Mouse (Mus musculus) hindbrain, embryonic 12.5 days (tissue): ENCODE measurements around the gene Clec1b. TPM values are rescaled to one million over a fixed set of nuclear protein-coding genes. Genes with fewer than 3 reads are reported as not detected.

Experiments
- ATAC-seq: fragments of 200-750 bp; cut with Nextera tagmentation; 2 replicates; pipeline ENCODE4 v1.8.0; 2017; ENCODE audit warnings: moderate TSS enrichment; ENCODE audit not compliant: low FRiP score
- H3K27ac ChIP-seq: fragments of 300-500 bp; sonication (generic); 2 replicates; pipeline ENCODE4 v1.5.1; 2016; ENCODE audit warnings: mild to moderate bottlenecking
- H3K27me3 ChIP-seq: fragments of 300-500 bp; sonication (generic); 2 replicates; pipeline ENCODE4 v1.6.1; 2016; ENCODE audit warnings: mild to moderate bottlenecking
- H3K36me3 ChIP-seq: fragments of 300-500 bp; sonication (generic); 2 replicates; pipeline ENCODE4 v1.6.1; 2016; ENCODE audit warnings: mild to moderate bottlenecking
- H3K4me1 ChIP-seq: fragments of 300-500 bp; sonication (generic); 2 replicates; pipeline ENCODE4 v1.6.1; 2016
- H3K4me2 ChIP-seq: fragments of 300-500 bp; sonication (generic); replicated peaks from 2 replicates; pipeline ENCODE4 v1.6.1; 2016; ENCODE audit warnings: mild to moderate bottlenecking
- H3K4me3 ChIP-seq: fragments of 300-500 bp; sonication (generic); 2 replicates; pipeline ENCODE4 v1.5.1; 2016; ENCODE audit warnings: mild to moderate bottlenecking
- H3K9ac ChIP-seq: fragments of 300-500 bp; sonication (generic); 2 replicates; pipeline ENCODE4 v1.6.1; 2016; ENCODE audit warnings: mild to moderate bottlenecking, moderate library complexity
- H3K9me3 ChIP-seq: fragments of 300-500 bp; sonication (generic); replicated peaks from 2 replicates; pipeline ENCODE4 v1.6.1; 2016; ENCODE audit warnings: mild to moderate bottlenecking
- WGBS: fragments of 180-500 bp; shearing (Covaris S2); methylation state at CpG from one replicate; pipeline ENCODE4 v1.1.7; 2016; 5-methylcytosine and 5-hydroxymethylcytosine counted together
- polyA plus RNA-seq: library from polyadenylated mRNA; unstranded; fragments of >200 nt; fragmentation: Nextera tagmentation; extraction: Ambion mirVana; gene quantifications from 2 replicates; pipeline ENCODE4 v1.2.1, GENCODE M21; 2016

Gene Clec1b
- polyA plus RNA-seq, 1 experiment from 2014 or later: 4.8 TPM

DNA sequence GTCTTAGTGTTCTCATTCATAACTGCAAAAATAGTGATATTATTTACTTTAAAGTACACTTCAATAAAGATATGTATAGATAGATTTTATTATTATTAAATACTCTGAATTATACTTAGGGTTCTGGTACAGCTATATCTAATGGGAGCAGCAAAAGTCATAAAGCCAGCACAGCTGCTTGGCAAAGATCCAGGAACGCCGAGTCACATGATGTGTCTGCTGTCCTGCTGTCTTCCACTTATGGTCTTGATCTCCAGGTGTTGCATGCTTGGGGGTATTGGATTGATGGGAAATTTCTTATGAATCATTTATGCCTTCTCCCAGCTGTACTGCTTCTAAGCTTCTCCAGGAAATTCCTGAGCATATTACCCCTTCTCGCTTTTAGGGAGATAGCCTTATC, 13.6 kb upstream of the Clec1b start:
- WGBS: 92% methylated on average over 3 of the region's 3 CpGs
- no peaks in the 10 kb centered on the region for H3K9me3 ChIP-seq
- H3K27me3 ChIP-seq: no peaks in the 10 kb centered on the region
- no peaks in the 10 kb centered on the region for H3K36me3 ChIP-seq
- no peak for ATAC-seq
- H3K4me3 ChIP-seq: no peak overlapping the region
- no peak overlapping the region for H3K9ac ChIP-seq
- H3K27ac ChIP-seq: no peak overlapping the region
- no peaks in the 10 kb centered on the region for H3K4me1 ChIP-seq
- H3K4me2 ChIP-seq: no peak overlapping the region

- H3K9me3 ChIP-seq: no peaks in the 10 kb centered on the region
- H3K9ac ChIP-seq: no peak overlapping the region
- H3K4me3 ChIP-seq: no peak overlapping the region
- ATAC-seq: no peak
- H3K27me3 ChIP-seq: no peaks in the 10 kb centered on the region
- no peak overlapping the region for H3K27ac ChIP-seq
- H3K4me1 ChIP-seq: no peaks in the 10 kb centered on the region
- H3K36me3 ChIP-seq: no peaks in the 10 kb centered on the region
- 49% methylated on average over 4 of the region's 4 CpGs for WGBS
- H3K4me2 ChIP-seq: no peak overlapping the region
Observed at GRCm38 (mm10) chr6:129385000-129385399, 12.1 kb upstream of the Clec1b start.

- 65% methylated on average over 2 of the region's 2 CpGs for WGBS
- no peak for ATAC-seq
- no peak within 1 kb of the TSS for H3K4me2 ChIP-seq
- no peaks in the 10 kb centered on the region for H3K4me1 ChIP-seq
- 0 out of 2 replicates have a peak within 1 kb of the TSS, but pooled peaks have one; percentile 12 for H3K27ac ChIP-seq
- no peak within 1 kb of the TSS for H3K9ac ChIP-seq
- no peaks in the 10 kb centered on the region for H3K9me3 ChIP-seq
- H3K36me3 ChIP-seq: no peaks in the 10 kb centered on the region
- no peaks in the 10 kb centered on the region for H3K27me3 ChIP-seq
- no peak within 1 kb of the TSS for H3K4me3 ChIP-seq
Observed at GRCm38 (mm10) chr6:129385774-129386173, 11.3 kb upstream of the Clec1b start, which contains the start of gene Clec12b. Clec12b (minus strand) TSS chr6:129385874.

DNA sequence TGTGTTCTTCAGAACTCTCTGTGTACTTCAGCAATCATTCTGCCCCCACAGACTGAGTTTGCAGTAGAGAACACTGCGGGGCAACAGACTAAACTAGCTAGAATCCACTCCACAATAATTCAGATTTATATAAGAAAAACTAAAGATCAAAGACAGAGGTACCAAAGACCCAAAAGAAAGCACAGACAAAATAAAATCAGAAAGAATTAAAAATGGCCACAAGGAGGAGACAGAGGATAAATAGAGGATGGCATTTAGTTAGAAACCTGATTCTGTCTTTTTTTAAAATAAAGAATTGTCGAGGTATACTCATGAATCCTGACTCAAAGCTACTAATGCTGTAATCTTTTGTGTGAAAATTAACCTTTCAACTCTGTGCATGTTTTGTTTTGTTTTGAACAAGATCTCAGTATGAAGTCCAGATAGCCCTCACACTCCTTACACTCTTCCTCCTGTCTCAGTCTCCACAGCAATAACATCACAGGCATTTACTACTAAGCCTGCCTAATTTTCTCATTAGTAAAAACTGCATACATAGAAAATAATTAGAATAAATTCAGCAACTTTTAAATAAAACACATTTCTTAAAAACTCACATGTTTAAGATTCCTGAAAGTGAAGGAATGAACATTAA, 3.9 kb upstream of the Clec1b start:
- Histone ChIP-seq H3K4me2 (no peak overlapping the region), H3K27ac (no peak overlapping the region), H3K4me3 (no peak overlapping the region), H3K9me3 (no peaks in the 10 kb centered on the region), H3K9ac (no peak overlapping the region), H3K36me3 (no peaks in the 10 kb centered on the region), H3K4me1 (no peaks in the 10 kb centered on the region), H3K27me3 (no peaks in the 10 kb centered on the region)
- 37% methylated on average over 2 of the region's 2 CpGs for WGBS
- ATAC-seq: no peak

DNA sequence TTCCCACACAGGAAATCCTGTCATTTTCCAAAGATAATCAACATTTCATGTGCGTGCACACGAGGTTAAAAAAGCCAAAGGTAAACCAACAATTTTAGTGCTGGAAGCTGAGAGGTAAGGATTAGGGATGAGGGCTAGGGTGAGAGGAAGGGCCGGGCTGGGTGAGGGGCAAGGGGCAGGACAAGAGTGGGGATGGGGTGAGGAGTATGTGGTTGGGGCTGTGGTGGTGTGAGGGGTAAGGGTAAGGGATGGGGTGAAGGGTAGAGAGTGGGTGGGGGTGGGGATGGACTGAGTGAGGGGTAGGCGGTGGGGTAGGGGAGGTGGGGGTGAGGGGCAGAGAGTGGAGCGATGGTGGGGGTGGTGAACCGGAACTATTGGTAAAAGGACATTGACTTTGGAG, 3.4 kb upstream of the Clec1b start:
- Histone ChIP-seq H3K9ac (no peak overlapping the region), H3K36me3 (no peaks in the 10 kb centered on the region), H3K4me2 (no peak overlapping the region), H3K4me1 (no peaks in the 10 kb centered on the region), H3K9me3 (no peaks in the 10 kb centered on the region), H3K27ac (no peak overlapping the region), H3K4me3 (no peak overlapping the region), H3K27me3 (no peaks in the 10 kb centered on the region)
- WGBS: 75% methylated on average over 6 of the region's 6 CpGs
- peak; percentile 46; the same call in 1 of the 2 replicates for ATAC-seq

DNA sequence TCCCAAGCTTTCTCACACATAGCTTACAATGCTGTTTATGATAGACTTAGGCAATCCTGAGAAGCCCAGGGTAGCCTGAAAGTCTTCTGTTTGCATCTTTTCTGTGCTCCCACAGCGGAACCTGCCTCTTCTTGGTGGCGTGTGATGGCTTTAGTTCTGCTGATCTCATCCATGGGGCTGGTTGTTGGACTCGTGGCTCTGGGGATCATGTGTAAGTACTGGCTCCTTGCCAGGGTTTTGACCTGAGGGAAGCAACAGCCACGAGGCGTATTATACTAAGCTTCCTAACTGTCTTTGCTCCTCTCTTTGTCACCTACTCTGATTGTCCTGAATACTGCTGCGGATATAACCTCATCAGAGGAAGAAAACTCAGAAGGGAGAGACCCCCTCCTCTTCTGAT, 2.8 kb downstream of the Clec1b start:
- Histone ChIP-seq H3K36me3 (no peaks in the 10 kb centered on the region), H3K27ac (no peak overlapping the region), H3K4me2 (no peak overlapping the region), H3K4me3 (no peak overlapping the region), H3K27me3 (no peaks in the 10 kb centered on the region), H3K9ac (no peak overlapping the region), H3K4me1 (no peaks in the 10 kb centered on the region), H3K9me3 (no peaks in the 10 kb centered on the region)
- no peak for ATAC-seq
- WGBS: 61% methylated on average over 6 of the region's 6 CpGs

DNA sequence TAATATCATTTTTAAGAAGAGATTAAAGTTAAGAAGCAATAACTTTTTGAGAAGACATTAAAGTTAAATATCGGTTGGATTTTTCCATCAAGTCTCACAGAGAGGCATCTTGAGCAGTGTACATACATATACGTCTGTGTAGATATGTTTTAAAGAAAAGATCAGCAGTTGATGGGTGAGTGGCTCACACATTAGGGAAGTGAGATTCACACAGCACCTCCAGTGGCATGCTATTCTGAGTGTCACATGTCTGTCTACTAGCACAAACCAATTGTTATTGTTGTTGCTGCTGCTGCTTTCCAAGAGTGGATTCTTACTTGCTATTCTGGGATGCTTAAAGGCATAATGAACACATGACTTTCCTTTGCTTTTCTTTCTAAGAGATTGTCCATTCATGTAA, 5.3 kb downstream of the Clec1b start:
- H3K36me3 ChIP-seq: no peaks in the 10 kb centered on the region
- H3K27ac ChIP-seq: no peak overlapping the region
- H3K4me2 ChIP-seq: no peak overlapping the region
- 86% methylated on average over 2 of the region's 2 CpGs for WGBS
- H3K4me3 ChIP-seq: no peak overlapping the region
- H3K9ac ChIP-seq: no peak overlapping the region
- no peak for ATAC-seq
- no peaks in the 10 kb centered on the region for H3K9me3 ChIP-seq
- no peaks in the 10 kb centered on the region for H3K4me1 ChIP-seq
- no peaks in the 10 kb centered on the region for H3K27me3 ChIP-seq

DNA sequence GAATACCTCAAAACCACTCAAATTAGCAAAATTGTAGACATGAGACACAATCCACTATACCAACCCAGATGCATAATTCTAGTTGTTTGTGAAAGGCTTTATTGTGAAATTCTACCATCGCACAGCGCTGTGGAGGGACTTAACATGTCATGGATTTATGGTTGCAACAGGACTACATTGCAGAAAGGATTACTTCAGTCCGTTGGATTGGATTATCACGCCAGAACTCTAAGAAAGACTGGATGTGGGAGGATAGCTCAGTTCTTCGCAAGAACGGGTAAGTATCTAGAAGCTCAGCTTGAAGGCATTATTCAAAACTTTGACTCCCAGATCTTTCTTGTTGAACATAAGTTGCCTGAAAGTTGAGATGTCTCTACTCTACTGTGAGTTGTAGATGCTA, 6.3 kb downstream of the Clec1b start:
- no peaks in the 10 kb centered on the region for H3K4me1 ChIP-seq
- no peaks in the 10 kb centered on the region for H3K36me3 ChIP-seq
- H3K4me2 ChIP-seq: no peak overlapping the region
- H3K27me3 ChIP-seq: no peaks in the 10 kb centered on the region
- no peak overlapping the region for H3K4me3 ChIP-seq
- WGBS: 90% methylated on average over 6 of the region's 6 CpGs
- no peaks in the 10 kb centered on the region for H3K9me3 ChIP-seq
- no peak overlapping the region for H3K27ac ChIP-seq
- ATAC-seq: no peak
- H3K9ac ChIP-seq: no peak overlapping the region

- no peak for ATAC-seq
- H3K27ac ChIP-seq: no peak overlapping the region
Observed at GRCm38 (mm10) chr6:129405999-129406398, 8.9 kb downstream of the Clec1b start.

DNA sequence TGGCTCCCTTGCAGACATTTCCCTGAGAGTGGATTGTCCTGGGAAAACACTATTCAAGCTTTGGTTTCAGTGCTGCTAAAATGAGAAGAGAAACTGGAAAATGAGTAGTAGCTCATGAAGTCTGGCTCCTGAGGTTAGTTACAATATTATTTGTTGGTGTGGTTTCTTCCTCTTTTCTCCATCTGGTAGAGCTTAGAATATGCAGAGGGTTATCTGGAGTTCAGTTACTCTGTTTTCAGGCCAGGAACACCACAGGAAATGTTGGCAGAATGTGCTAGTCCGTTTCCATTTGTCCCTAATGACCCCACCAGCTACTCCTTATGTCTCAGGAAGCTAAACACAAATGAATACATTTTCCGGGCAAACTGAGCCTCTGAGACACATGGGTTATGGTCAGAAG, 10.2 kb downstream of the Clec1b start:
- WGBS: 47% methylated on average over 2 of the region's 2 CpGs
- no peak for ATAC-seq
- Histone ChIP-seq H3K4me2 (no peak overlapping the region), H3K4me1 (no peaks in the 10 kb centered on the region), H3K27ac (no peak overlapping the region), H3K9me3 (no peaks in the 10 kb centered on the region), H3K36me3 (no peaks in the 10 kb centered on the region), H3K9ac (no peak overlapping the region), H3K27me3 (no peaks in the 10 kb centered on the region), H3K4me3 (no peak overlapping the region)

More at GRCm38 (mm10) chr6:129405999-129406398, 8.9 kb downstream of the Clec1b start:
- no peak overlapping the region for H3K9ac ChIP-seq
- H3K4me1 ChIP-seq: no peaks in the 10 kb centered on the region
- no peaks in the 10 kb centered on the region for H3K27me3 ChIP-seq
- no peak overlapping the region for H3K4me2 ChIP-seq
- no peaks in the 10 kb centered on the region for H3K9me3 ChIP-seq
- no peak overlapping the region for H3K4me3 ChIP-seq
- H3K36me3 ChIP-seq: no peaks in the 10 kb centered on the region

DNA sequence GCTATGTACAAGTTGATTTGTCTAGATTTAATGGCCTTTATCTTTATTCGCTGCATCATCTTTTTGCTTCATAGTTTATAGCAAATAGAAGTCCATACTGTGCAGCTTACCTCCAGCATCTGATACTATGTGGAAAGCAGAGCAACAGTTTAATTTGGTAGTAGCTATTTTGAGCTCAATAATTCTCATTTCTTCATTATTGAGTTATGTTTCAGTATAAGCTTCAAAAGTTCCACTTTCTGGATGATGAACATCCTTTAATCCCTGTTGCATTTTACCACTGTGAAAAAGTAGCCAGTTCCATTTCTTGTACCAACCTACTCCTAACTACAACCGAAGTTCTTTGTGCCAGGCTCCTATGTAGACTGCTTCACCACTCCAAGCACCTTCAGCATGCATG, 11.5 kb downstream of the Clec1b start, which contains the start of gene Clec9a:
Gene Clec9a (plus strand): TSS at position 301 of the 400 bp plus-strand sequence.
- Histone ChIP-seq H3K4me1 (no peaks in the 10 kb centered on the region), H3K9ac (no peak within 1 kb of the TSS), H3K36me3 (no peaks in the 10 kb centered on the region), H3K4me2 (no peak within 1 kb of the TSS), H3K27ac (no peak within 1 kb of the TSS), H3K27me3 (no peaks in the 10 kb centered on the region), H3K4me3 (no peak within 1 kb of the TSS), H3K9me3 (no peaks in the 10 kb centered on the region)
- 91% methylated on average over 2 of the region's 2 CpGs for WGBS
- no peak for ATAC-seq

GRCm38 (mm10) chr6:129414177-129414576, 17.1 kb downstream of the Clec1b start:
- WGBS: 80% methylated on average over 1 of the region's 1 CpGs
- Histone ChIP-seq H3K27me3 (no peaks in the 10 kb centered on the region), H3K9me3 (no peaks in the 10 kb centered on the region), H3K27ac (no peak overlapping the region), H3K36me3 (no peaks in the 10 kb centered on the region), H3K9ac (no peak overlapping the region), H3K4me3 (no peak overlapping the region), H3K4me1 (no peaks in the 10 kb centered on the region), H3K4me2 (no peak overlapping the region)
- ATAC-seq: no peak

DNA sequence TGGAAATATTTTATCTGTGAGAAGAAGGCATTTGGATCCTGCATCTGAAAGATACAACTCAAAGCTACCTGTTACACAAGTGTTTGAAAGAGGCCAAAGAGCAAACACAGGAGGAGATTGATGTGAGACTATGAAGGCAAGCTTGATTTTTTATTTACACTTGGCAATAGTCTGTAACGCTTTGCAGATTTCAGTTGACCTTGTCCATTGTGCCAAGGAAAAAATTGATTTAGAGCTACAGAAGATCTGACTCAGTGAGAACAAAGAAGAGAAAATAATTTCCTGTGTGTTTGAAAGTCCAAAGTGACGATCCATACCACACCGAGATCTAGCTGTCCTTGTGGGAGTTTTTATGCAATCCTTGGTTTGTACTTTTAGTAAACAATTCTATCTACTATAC, 25.2 kb downstream of the Clec1b start:
- ATAC-seq: no peak
- 89% methylated on average over 3 of the region's 3 CpGs for WGBS
- Histone ChIP-seq H3K9ac (no peak overlapping the region), H3K4me3 (no peak overlapping the region), H3K4me2 (no peak overlapping the region), H3K9me3 (no peaks in the 10 kb centered on the region), H3K27me3 (no peaks in the 10 kb centered on the region), H3K27ac (no peak overlapping the region), H3K36me3 (no peaks in the 10 kb centered on the region), H3K4me1 (peaks cover 3% of the 10 kb centered on the region)
